In genomic region chr11:120580871-120581331, GRCm38 (mm10) we compare ENCODE assay signal across 7 mouse cellular contexts. TPM values are rescaled to one million over a fixed set of nuclear protein-coding genes. Genes with fewer than 3 reads are reported as not detected.
A peak's percentile ranks its signal among the peaks of the same experiment; 100 is the strongest.
DNase-seq lines count a peak whose midpoint lies in the region; ATAC-seq and TF ChIP-seq lines count a peak whose summit lies in the region.

No protein-coding gene starts in this region.

- peaks cover 56% of the 10 kb centered on the region for H3K4me1 ChIP-seq in E14TG2a.4 (replicated peaks; ENCODE audit: low read depth, low read length)
- peaks cover 34% of the 10 kb centered on the region for H3K4me1 ChIP-seq in hindbrain, embryonic 15.5 days (replicated peaks)
- H3K4me1 ChIP-seq in midbrain, embryonic 16.5 days (ENCODE audit: control insufficient read depth, insufficient read depth, low read length) = peaks cover 23% of the 10 kb centered on the region
- H3K4me1 ChIP-seq in testis, adult 2 months (ENCODE audit: control insufficient read depth, insufficient read depth, low read length) = peaks cover 18% of the 10 kb centered on the region

- under 1% methylated on average over 44 of the region's 44 CpGs for WGBS in hindbrain, embryonic 15.5 days
- WGBS in midbrain, embryonic 16.5 days = under 1% methylated on average over 37 of the region's 44 CpGs

- peak; percentile 67 for ATAC-seq in erythroid progenitor cell, adult 5-6 weeks (replicated peaks; ENCODE audit: low FRiP score, poor library complexity, severe bottlenecking)
- peak; percentile 42 for ATAC-seq in hindbrain, embryonic 15.5 days (ENCODE audit: low FRiP score, low read depth)
- peak; percentile 40 for ATAC-seq in midbrain, embryonic 16.5 days

- peak overlapping the region; percentile 96 for H3K27ac ChIP-seq in hindbrain, embryonic 15.5 days (replicated peaks)
- H3K27ac ChIP-seq in midbrain, embryonic 16.5 days (ENCODE audit: low read length) = peak overlapping the region; percentile 90
- peak overlapping the region; percentile 83 for H3K27ac ChIP-seq in testis, adult 2 months (ENCODE audit: control insufficient read depth, insufficient read depth, low read depth, low read length)

- H3K9ac ChIP-seq in hindbrain, embryonic 15.5 days = peak overlapping the region; percentile 97
- peak overlapping the region; percentile 99 for H3K9ac ChIP-seq in midbrain, embryonic 16.5 days (ENCODE audit: low read depth, low read length)

- no peak for TF ChIP-seq POLR2A in testis, adult 2 months (IDR thresholded peaks at IDR 0.05; ENCODE audit: control insufficient read depth, low read depth, low read length)

- H3K9me3 ChIP-seq in E14TG2a.4 (ENCODE audit: low read length) = no peaks in the 10 kb centered on the region
- H3K9me3 ChIP-seq in hindbrain, embryonic 15.5 days = no peaks in the 10 kb centered on the region
- H3K9me3 ChIP-seq in midbrain, embryonic 16.5 days (replicated peaks; ENCODE audit: control insufficient read depth, low read length, poor library complexity, severe bottlenecking) = no peaks in the 10 kb centered on the region

- H3K36me3 ChIP-seq in E14TG2a.4 (ENCODE audit: insufficient read depth, low read length) = peaks cover 58% of the 10 kb centered on the region
- peaks cover 36% of the 10 kb centered on the region for H3K36me3 ChIP-seq in hindbrain, embryonic 15.5 days
- peaks cover 20% of the 10 kb centered on the region for H3K36me3 ChIP-seq in midbrain, embryonic 16.5 days (ENCODE audit: control insufficient read depth, insufficient read depth, low read length)
- H3K36me3 ChIP-seq in testis, adult 2 months (ENCODE audit: control insufficient read depth, insufficient read depth, low read length) = peaks cover 3% of the 10 kb centered on the region; the same call in 1 of the 2 replicates

- H3K4me3 ChIP-seq in E14TG2a.4 (replicated peaks; ENCODE audit: low read length) = peak overlapping the region; percentile 96
- peak overlapping the region; percentile 76 for H3K4me3 ChIP-seq in hindbrain, embryonic 15.5 days
- H3K4me3 ChIP-seq in midbrain, embryonic 16.5 days (ENCODE audit: low read depth, low read length) = peak overlapping the region; percentile 86
- H3K4me3 ChIP-seq in testis, adult 2 months (ENCODE audit: control insufficient read depth, low read depth, low read length) = peak overlapping the region; percentile 90

- TF ChIP-seq CTCF in E14TG2a.4 (conservative IDR thresholded peaks at IDR 0.05; ENCODE audit: low read length) = no peak
- TF ChIP-seq CTCF in testis, adult 2 months (IDR thresholded peaks at IDR 0.05; ENCODE audit: control insufficient read depth, insufficient read depth, insufficient replicate concordance, low read depth, low read length) = no peak

- H3K4me2 ChIP-seq in hindbrain, embryonic 15.5 days = peak overlapping the region; percentile 84
- peak overlapping the region; percentile 99 for H3K4me2 ChIP-seq in midbrain, embryonic 16.5 days (ENCODE audit: low read length)

- DNase-seq in adrenal gland, postnatal 14 days = peak; percentile 51
- DNase-seq in liver = peak; percentile 71

- H3K27me3 ChIP-seq in E14TG2a.4 (ENCODE audit: insufficient read depth, low read length) = no peaks in the 10 kb centered on the region
- no peaks in the 10 kb centered on the region for H3K27me3 ChIP-seq in hindbrain, embryonic 15.5 days
- no peaks in the 10 kb centered on the region for H3K27me3 ChIP-seq in midbrain, embryonic 16.5 days (ENCODE audit: control insufficient read depth, insufficient read depth, low read depth, low read length)
- no peaks in the 10 kb centered on the region for H3K27me3 ChIP-seq in testis, adult 2 months (ENCODE audit: control insufficient read depth, insufficient read depth, low read length)

RNA-seq across cellular contexts. Expression of gene Arhgdia, which starts 0.5 kb away (rescaled TPM):
- total RNA-seq in adrenal gland, postnatal 14 days (2021) = 268 and 310 TPM in 2 replicates
- 134 and 150 TPM in 2 replicates for total RNA-seq in erythroid progenitor cell, adult 5-6 weeks (2015; ENCODE audit: low replicate concordance)
- total RNA-seq in erythroid progenitor cell, adult 5-6 weeks (2017; ENCODE audit: low replicate concordance) = 45.3 and 49.3 TPM in 2 replicates
- 492 and 533 TPM in 2 replicates for polyA plus RNA-seq in hindbrain, embryonic 15.5 days (2015; fragmentation: Nextera tagmentation; extraction: Ambion mirVana)
- 439 and 443 TPM in 2 replicates for polyA plus RNA-seq in midbrain, embryonic 16.5 days (2015; fragmentation: Nextera tagmentation; extraction: Ambion mirVana)
- 94.7 and 101 TPM in 2 replicates for polyA plus RNA-seq in testis, adult 2 months (2012; rRNA removed)

RNA-seq across cellular contexts. Expression of gene P4hb, which starts 7.8 kb away (rescaled TPM):
- total RNA-seq in adrenal gland, postnatal 14 days (2021) = 449 and 479 TPM in 2 replicates
- 101 and 104 TPM in 2 replicates for total RNA-seq in erythroid progenitor cell, adult 5-6 weeks (2015; ENCODE audit: low replicate concordance)
- total RNA-seq in erythroid progenitor cell, adult 5-6 weeks (2017; ENCODE audit: low replicate concordance) = 112 and 141 TPM in 2 replicates
- polyA plus RNA-seq in hindbrain, embryonic 15.5 days (2015; fragmentation: Nextera tagmentation; extraction: Ambion mirVana) = 263 and 274 TPM in 2 replicates
- 233 and 257 TPM in 2 replicates for polyA plus RNA-seq in midbrain, embryonic 16.5 days (2015; fragmentation: Nextera tagmentation; extraction: Ambion mirVana)
- polyA plus RNA-seq in testis, adult 2 months (2012; rRNA removed) = 46.7 and 55.1 TPM in 2 replicates

RNA-seq across cellular contexts. Expression of gene Alyref, which starts 17.3 kb away (rescaled TPM):
- total RNA-seq in adrenal gland, postnatal 14 days (2021) = 120 and 128 TPM in 2 replicates
- 72.9 and 87.2 TPM in 2 replicates for total RNA-seq in erythroid progenitor cell, adult 5-6 weeks (2015; ENCODE audit: low replicate concordance)
- total RNA-seq in erythroid progenitor cell, adult 5-6 weeks (2017; ENCODE audit: low replicate concordance) = 142 and 227 TPM in 2 replicates
- polyA plus RNA-seq in hindbrain, embryonic 15.5 days (2015; fragmentation: Nextera tagmentation; extraction: Ambion mirVana) = 247 and 251 TPM in 2 replicates
- polyA plus RNA-seq in midbrain, embryonic 16.5 days (2015; fragmentation: Nextera tagmentation; extraction: Ambion mirVana) = 194 and 223 TPM in 2 replicates
- 22.8 and 23.6 TPM in 2 replicates for polyA plus RNA-seq in testis, adult 2 months (2012; rRNA removed)

RNA-seq across cellular contexts. Expression of gene Anapc11, which starts 17.3 kb away (rescaled TPM):
- total RNA-seq in adrenal gland, postnatal 14 days (2021) = 68.3 and 69.0 TPM in 2 replicates
- total RNA-seq in erythroid progenitor cell, adult 5-6 weeks (2015; ENCODE audit: low replicate concordance) = 28.1 and 35.0 TPM in 2 replicates
- total RNA-seq in erythroid progenitor cell, adult 5-6 weeks (2017; ENCODE audit: low replicate concordance) = 2.8 and 12.1 TPM in 2 replicates
- polyA plus RNA-seq in hindbrain, embryonic 15.5 days (2015; fragmentation: Nextera tagmentation; extraction: Ambion mirVana) = 200 and 215 TPM in 2 replicates
- polyA plus RNA-seq in midbrain, embryonic 16.5 days (2015; fragmentation: Nextera tagmentation; extraction: Ambion mirVana) = 189 and 196 TPM in 2 replicates
- polyA plus RNA-seq in testis, adult 2 months (2012; rRNA removed) = 178 and 209 TPM in 2 replicates

RNA-seq across cellular contexts. Expression of gene Npb, which starts 27.4 kb away (rescaled TPM):
- 1.6 TPM in 1 of 2 replicates, not detected in the other for total RNA-seq in adrenal gland, postnatal 14 days (2021)
- total RNA-seq in erythroid progenitor cell, adult 5-6 weeks (2015; ENCODE audit: low replicate concordance) = not detected in 2 replicates
- total RNA-seq in erythroid progenitor cell, adult 5-6 weeks (2017; ENCODE audit: low replicate concordance) = not detected in 2 replicates
- polyA plus RNA-seq in hindbrain, embryonic 15.5 days (2015; fragmentation: Nextera tagmentation; extraction: Ambion mirVana) = 0.71 and 1.1 TPM in 2 replicates
- not detected in 2 replicates for polyA plus RNA-seq in midbrain, embryonic 16.5 days (2015; fragmentation: Nextera tagmentation; extraction: Ambion mirVana)
- polyA plus RNA-seq in testis, adult 2 months (2012; rRNA removed) = 24.6 and 26.3 TPM in 2 replicates

Comparison
In these comparisons a context has a peak if more than half of its experiments do, and no peak if none do; other contexts are left out.
1. Peak in every context shown above with its lines: DNase-seq, ATAC-seq, H3K4me3 ChIP-seq and H3K27ac ChIP-seq.